Mouse (Mus musculus): Measurements from ENCODE around the gene Aig1. TPM values are rescaled to one million over a fixed set of nuclear protein-coding genes. Genes with fewer than 3 reads are reported as not detected.

Gene Aig1
- total and polyA plus RNA-seq, 3 experiments: 0.13 TPM; not detected in 2

DNA sequence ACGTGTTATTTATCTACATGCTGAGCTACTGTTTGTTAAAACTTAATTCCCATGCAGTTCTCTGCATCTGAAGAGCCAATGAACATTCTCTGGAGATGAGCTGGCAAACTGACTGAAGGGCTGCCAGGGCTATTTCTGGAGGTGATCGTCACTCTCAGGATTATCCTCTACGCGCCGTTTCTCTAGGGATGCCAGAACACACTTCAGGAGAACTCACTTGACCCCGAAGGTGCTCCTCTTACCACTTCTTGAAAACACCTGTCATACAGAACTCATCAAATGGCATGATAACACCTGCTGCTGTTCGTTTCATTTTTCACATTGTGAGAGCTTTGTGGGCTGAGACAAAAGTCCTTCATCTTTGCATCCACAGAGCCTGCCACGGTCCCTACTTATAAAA lies 25.9 kb downstream of the Aig1 start:
- TF ChIP-seq SIN3A (IDR thresholded peaks at IDR 0.05; ENCODE audit: low read length): no peak
- no peak for TF ChIP-seq TAL1 (IDR thresholded peaks at IDR 0.05; ENCODE audit: low read length)
- no peak for TF ChIP-seq BHLHE40 (IDR thresholded peaks at IDR 0.05; ENCODE audit: borderline replicate concordance, low read depth, low read length)
- no peak for TF ChIP-seq CHD2 (IDR thresholded peaks at IDR 0.05; ENCODE audit: low read length)
- no peak for TF ChIP-seq MAZ (IDR thresholded peaks at IDR 0.05; ENCODE audit: low read depth, low read length)
- TF ChIP-seq ELF1 (IDR thresholded peaks at IDR 0.05; ENCODE audit: low read depth, low read length): no peak
- Histone ChIP-seq H3K27ac (ENCODE audit: control insufficient read depth, low read depth, low read length) (no peak overlapping the region), H3K9ac (ENCODE audit: control insufficient read depth, low read depth, low read length, poor library complexity, severe bottlenecking) (no peak overlapping the region), H3K36me3 (ENCODE audit: control insufficient read depth in 1 of 2, insufficient read depth in 2 of 2, low read length in 2 of 2) (no peaks in the 10 kb centered on the region), H3K4me1 (ENCODE audit: control insufficient read depth in 1 of 2, insufficient read depth in 2 of 2, low read length in 2 of 2) (no peaks in the 10 kb centered on the region), H3K27me3 (ENCODE audit: control insufficient read depth in 1 of 2, insufficient read depth in 2 of 2, low read length in 2 of 2) (no peaks in the 10 kb centered on the region), H3K4me3 (ENCODE audit: control insufficient read depth in 1 of 2, insufficient read depth in 1 of 2, low read depth in 2 of 2, low read length in 2 of 2) (no peak overlapping the region), H3K9me3 (replicated peaks; ENCODE audit: insufficient read depth, low read length) (no peaks in the 10 kb centered on the region), H3K79me2 (ENCODE audit: control insufficient read depth, insufficient read depth, low read length, poor library complexity) (no peaks in the 10 kb centered on the region)
- DNase-seq (ENCODE audit: low read depth, low spot score): no peak

- H3K9ac ChIP-seq (ENCODE audit: control insufficient read depth, low read depth, low read length, poor library complexity, severe bottlenecking): no peak overlapping the region
- TF ChIP-seq JUND (IDR thresholded peaks at IDR 0.05; ENCODE audit: low read depth, low read length) (no peak), TCF12 (IDR thresholded peaks at IDR 0.05; ENCODE audit: low read depth, low read length) (no peak), BHLHE40 (IDR thresholded peaks at IDR 0.05; ENCODE audit: borderline replicate concordance, low read depth, low read length) (no peak), MYC (IDR thresholded peaks at IDR 0.05; ENCODE audit: low read depth, low read length) (no peak), KAT2A (conservative IDR thresholded peaks at IDR 0.05; ENCODE audit: low read depth, low read length) (no peak), TBP (IDR thresholded peaks at IDR 0.05; ENCODE audit: low read depth, low read length) (no peak), MXI1 (IDR thresholded peaks at IDR 0.05; ENCODE audit: low read depth, low read length) (no peak), MAZ (IDR thresholded peaks at IDR 0.05; ENCODE audit: low read depth, low read length) (no peak), ZMIZ1 (IDR thresholded peaks at IDR 0.05; ENCODE audit: low read depth, low read length) (no peak)
Measured at GRCm38 (mm10) chr10:13838511-13839126, 30.2 kb downstream of the Aig1 start.

DNA sequence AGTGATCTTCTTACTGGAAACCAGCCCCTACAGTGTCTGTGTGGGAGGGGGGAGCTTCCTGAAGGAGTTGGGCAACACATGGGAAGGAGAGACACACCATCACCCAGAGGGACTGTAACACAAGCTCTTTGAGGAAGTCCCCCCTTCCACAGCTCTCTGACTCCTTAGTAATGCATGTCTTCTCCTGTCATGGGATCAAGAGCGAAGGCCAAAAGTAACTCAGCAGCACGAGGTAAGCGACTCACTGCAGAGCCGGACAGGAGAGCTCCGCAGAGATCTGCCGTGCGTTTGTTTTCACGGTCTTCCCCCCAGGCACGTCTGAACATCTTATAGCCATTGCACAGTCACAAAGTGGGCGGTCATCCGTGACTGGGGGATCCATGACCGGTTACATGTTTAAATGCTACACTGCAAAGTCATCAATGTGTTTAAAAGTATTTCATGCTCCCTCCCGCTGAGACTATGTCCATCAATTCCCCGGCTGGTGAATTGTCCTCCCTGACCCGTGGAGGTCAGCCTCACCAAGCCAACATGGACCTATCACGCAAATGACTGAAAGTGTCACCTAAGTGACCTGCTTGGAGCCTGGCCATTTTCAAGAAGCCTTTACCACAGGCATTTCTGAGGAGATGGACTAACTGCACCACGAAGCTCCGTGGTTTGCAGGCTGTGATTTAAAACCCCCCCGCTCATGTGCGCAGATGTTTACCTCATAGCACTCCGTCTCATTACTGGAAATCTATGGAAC lies 30.9 kb downstream of the Aig1 start:
- Histone ChIP-seq H3K4me3 (ENCODE audit: control insufficient read depth in 1 of 2, insufficient read depth in 1 of 2, low read depth in 2 of 2, low read length in 2 of 2) (no peak overlapping the region), H3K4me1 (ENCODE audit: control insufficient read depth in 1 of 2, insufficient read depth in 2 of 2, low read length in 2 of 2) (no peaks in the 10 kb centered on the region), H3K9ac (ENCODE audit: control insufficient read depth, low read depth, low read length, poor library complexity, severe bottlenecking) (no peak overlapping the region), H3K79me2 (ENCODE audit: control insufficient read depth, insufficient read depth, low read length, poor library complexity) (no peaks in the 10 kb centered on the region), H3K36me3 (ENCODE audit: control insufficient read depth in 1 of 2, insufficient read depth in 2 of 2, low read length in 2 of 2) (no peaks in the 10 kb centered on the region), H3K27ac (ENCODE audit: control insufficient read depth, low read depth, low read length) (no peak overlapping the region), H3K9me3 (replicated peaks; ENCODE audit: insufficient read depth, low read length) (no peaks in the 10 kb centered on the region), H3K27me3 (ENCODE audit: control insufficient read depth in 1 of 2, insufficient read depth in 2 of 2, low read length in 2 of 2) (no peaks in the 10 kb centered on the region)
- no peak for DNase-seq (ENCODE audit: low read depth, low spot score)
- TF ChIP-seq EP300 (IDR thresholded peaks at IDR 0.05; ENCODE audit: low read depth in 1 of 2, low read length in 2 of 2) (no peak), KAT2A (conservative IDR thresholded peaks at IDR 0.05; ENCODE audit: low read depth, low read length) (no peak), HCFC1 (IDR thresholded peaks at IDR 0.05; ENCODE audit: low read depth, low read length) (no peak), NRF1 (IDR thresholded peaks at IDR 0.05; ENCODE audit: insufficient read depth, low read depth, low read length, poor library complexity, severe bottlenecking) (no peak), SMC3 (IDR thresholded peaks at IDR 0.05; ENCODE audit: low read depth, low read length) (no peak), MYB (IDR thresholded peaks at IDR 0.05; ENCODE audit: low read depth, low read length) (no peak), POLR2A (IDR thresholded peaks at IDR 0.05; ENCODE audit: control insufficient read depth in 1 of 2, insufficient read depth in 1 of 2, low read depth in 1 of 2, low read length in 2 of 2, poor library complexity in 1 of 2) (no peak), JUND (IDR thresholded peaks at IDR 0.05; ENCODE audit: low read depth, low read length) (no peak), ZKSCAN1 (IDR thresholded peaks at IDR 0.05; ENCODE audit: low read depth, low read length) (no peak), MAFK (IDR thresholded peaks at IDR 0.05; ENCODE audit: borderline replicate concordance, low read depth, low read length) (no peak), USF1 (IDR thresholded peaks at IDR 0.05; ENCODE audit: low read depth, low read length) (no peak), CHD1 (IDR thresholded peaks at IDR 0.05; ENCODE audit: low read depth, low read length) (no peak), SIN3A (IDR thresholded peaks at IDR 0.05; ENCODE audit: low read length) (no peak), TAL1 (IDR thresholded peaks at IDR 0.05; ENCODE audit: low read length) (no peak), ZC3H11A (IDR thresholded peaks at IDR 0.05; ENCODE audit: low read depth, low read length) (no peak)

More at GRCm38 (mm10) chr10:13838511-13839126, 30.2 kb downstream of the Aig1 start:
- Histone ChIP-seq H3K79me2 (ENCODE audit: control insufficient read depth, insufficient read depth, low read length, poor library complexity) (no peaks in the 10 kb centered on the region), H3K4me3 (ENCODE audit: control insufficient read depth in 1 of 2, insufficient read depth in 1 of 2, low read depth in 2 of 2, low read length in 2 of 2) (no peak overlapping the region), H3K27ac (ENCODE audit: control insufficient read depth, low read depth, low read length) (no peak overlapping the region), H3K4me1 (ENCODE audit: control insufficient read depth in 1 of 2, insufficient read depth in 2 of 2, low read length in 2 of 2) (no peaks in the 10 kb centered on the region), H3K36me3 (ENCODE audit: control insufficient read depth in 1 of 2, insufficient read depth in 2 of 2, low read length in 2 of 2) (no peaks in the 10 kb centered on the region), H3K9me3 (replicated peaks; ENCODE audit: insufficient read depth, low read length) (no peaks in the 10 kb centered on the region), H3K27me3 (ENCODE audit: control insufficient read depth in 1 of 2, insufficient read depth in 2 of 2, low read length in 2 of 2) (no peaks in the 10 kb centered on the region)
- no peak for DNase-seq (ENCODE audit: low read depth, low spot score)
